Mouse (Mus musculus): ENCODE results near the gene Zmynd10.

GRCm38 (mm10) chr9:107578587-107578986 is 31.5 kb downstream of the Zmynd10 start, which contains the start of gene Naa80:
- TF ChIP-seq POLR2A (IDR thresholded peaks at IDR 0.05; ENCODE audit: insufficient read depth, low read depth, low read length) (no peak), EP300 (IDR thresholded peaks at IDR 0.05; ENCODE audit: insufficient read depth, low read depth, low read length) (no peak), CTCF (IDR thresholded peaks at IDR 0.05) (no peak)

All from heart, adult 2 months (tissue).